8 mouse cellular contexts compared by ENCODE assay signal in genomic region chr16:94931343-94932301, GRCm38 (mm10).
DNase-seq lines count a peak whose midpoint lies in the region; ATAC-seq lines count a peak whose summit lies in the region.

No protein-coding gene starts in this region.

- WGBS in heart, embryonic 13.5 days: 6% methylated on average over 21 of the region's 21 CpGs

- H3K9ac ChIP-seq in heart, embryonic 13.5 days: no peak overlapping the region

- peak; percentile 4 to 6 for DNase-seq in heart, adult 18-20 months
- no peak for DNase-seq in heart, adult 8-10 months (ENCODE audit: low spot score)
- peak; percentile 85 to 88 for DNase-seq in cerebellum, postnatal 10 days
- peak; percentile 57 to 83 for DNase-seq in left cerebral cortex, adult 9 months (ENCODE audit: low spot score in 2 of 2)
- peak; percentile 72 to 76 for DNase-seq in right cerebral cortex, adult 2 months (ENCODE audit: low spot score in 2 of 2)
- no peak for DNase-seq in urinary bladder, adult 18-20 months (ENCODE audit: low spot score in 2 of 2)
- no peak for DNase-seq in adrenal gland, adult 8-10 months

- no peak overlapping the region for H3K27ac ChIP-seq in heart, embryonic 13.5 days (replicated peaks)

- H3K9me3 ChIP-seq in heart, embryonic 13.5 days: no peaks in the 10 kb centered on the region

- H3K4me2 ChIP-seq in heart, embryonic 13.5 days: peak overlapping the region; percentile 52

- H3K36me3 ChIP-seq in heart, embryonic 13.5 days: no peaks in the 10 kb centered on the region

- H3K4me3 ChIP-seq in heart, embryonic 13.5 days: 0 out of 2 replicates have a peak overlapping the region, but pooled peaks have one; percentile 6

- H3K27me3 ChIP-seq in heart, embryonic 13.5 days (replicated peaks): peaks cover 24% of the 10 kb centered on the region

- ATAC-seq in heart, embryonic 13.5 days (ENCODE audit: extremely low read depth, insufficient number of reproducible peaks, low FRiP score, low TSS enrichment): no peak

- peaks cover 5% of the 10 kb centered on the region; the same call in 1 of the 2 replicates for H3K4me1 ChIP-seq in heart, embryonic 13.5 days

Comparison
In these comparisons a context has a peak if more than half of its experiments do, and no peak if none do; other contexts are left out.
1. DNase-seq: peak in heart, adult 18-20 months (2 of 2), cerebellum, postnatal 10 days (2 of 2), left cerebral cortex, adult 9 months (2 of 2) and right cerebral cortex, adult 2 months (2 of 2); none in heart, adult 8-10 months (single experiment), urinary bladder, adult 18-20 months (0 of 2) and adrenal gland, adult 8-10 months (single experiment).